Mouse (Mus musculus): ENCODE data around the gene Relt. TPM values are rescaled to one million over a fixed set of nuclear protein-coding genes. Genes with fewer than 3 reads are reported as not detected.
A peak's percentile ranks its signal among the peaks of the same experiment; 100 is the strongest.

The Relt gene
- total RNA-seq (2021), result 10 to 100 TPM; 11.5 to 11.8 TPM

- DNase-seq, result peak; percentile 84 to 88
Measured at GRCm38 (mm10) chr7:100862828-100863638, at the start of gene Relt. Gene Relt, minus strand, starts transcription at chr7:100863446.

GRCm38 (mm10) chr7:100911791-100912190 is 48.5 kb upstream of the Relt start:
- no peak for DNase-seq

- no peak for DNase-seq
Measured at GRCm38 (mm10) chr7:100911246-100911770, 48.1 kb upstream of the Relt start.

GRCm38 (mm10) chr7:100908567-100908966 is 45.3 kb upstream of the Relt start:
- no peak for DNase-seq

- DNase-seq, result no peak
Measured at GRCm38 (mm10) chr7:100908061-100908460, 44.8 kb upstream of the Relt start.

GRCm38 (mm10) chr7:100907231-100907630 is 44.0 kb upstream of the Relt start:
- DNase-seq, result peak; percentile 76 to 80

- DNase-seq, result no peak
Measured at GRCm38 (mm10) chr7:100906029-100906789, 43.0 kb upstream of the Relt start.

- DNase-seq, result no peak
Measured at GRCm38 (mm10) chr7:100905037-100905436, 41.8 kb upstream of the Relt start.

- no peak for DNase-seq
Measured at GRCm38 (mm10) chr7:100904612-100905011, 41.4 kb upstream of the Relt start.

GRCm38 (mm10) chr7:100902451-100903137 is 39.3 kb upstream of the Relt start:
- DNase-seq, result no peak

- no peak for DNase-seq
Measured at GRCm38 (mm10) chr7:100897828-100898227, 34.6 kb upstream of the Relt start.

- no peak for DNase-seq
Measured at GRCm38 (mm10) chr7:100894833-100895226, 31.6 kb upstream of the Relt start.

- peak; percentile 59 to 60 for DNase-seq
Measured at GRCm38 (mm10) chr7:100894057-100894832, 31.0 kb upstream of the Relt start.

GRCm38 (mm10) chr7:100893249-100894056 is 30.2 kb upstream of the Relt start:
- DNase-seq, result peak; percentile 30 to 55

GRCm38 (mm10) chr7:100886535-100886934 is 23.3 kb upstream of the Relt start:
- DNase-seq, result peak in 1 of 2 experiments; percentile 64

GRCm38 (mm10) chr7:100884460-100884859 is 21.2 kb upstream of the Relt start:
- DNase-seq, result no peak

GRCm38 (mm10) chr7:100881950-100882349 is 18.7 kb upstream of the Relt start:
- no peak for DNase-seq

- DNase-seq, result no peak
Measured at GRCm38 (mm10) chr7:100881531-100881930, 18.3 kb upstream of the Relt start.

GRCm38 (mm10) chr7:100879595-100879994 is 16.3 kb upstream of the Relt start:
- DNase-seq, result no peak

- no peak for DNase-seq
Measured at GRCm38 (mm10) chr7:100876771-100877170, 13.5 kb upstream of the Relt start.

GRCm38 (mm10) chr7:100876293-100876692 is 13.0 kb upstream of the Relt start:
- no peak for DNase-seq

Measured in layer of hippocampus, postnatal 36 days (tissue).